Mouse (Mus musculus) midbrain, embryonic 12.5 days (tissue): Measurements from ENCODE around the gene Tbl3. TPM values are rescaled to one million over a fixed set of nuclear protein-coding genes. Genes with fewer than 3 reads are reported as not detected.
"Not testable (repeated sequence)": the region's sequence is repeated elsewhere in the genome, so short reads cannot be mapped to it uniquely, and the experiment has no call there.

ENCODE experiments used
- ATAC-seq: fragments of 200-750 bp; cut with Nextera tagmentation; 2 replicates; pipeline ENCODE4 v1.8.0; 2017; ENCODE audit warnings: low read depth, moderate TSS enrichment, moderate library complexity; ENCODE audit not compliant: low FRiP score
- H3K27ac ChIP-seq: fragments of 300-500 bp; sonication (generic); replicated peaks from 2 replicates; pipeline ENCODE4 v1.5.1; 2016; ENCODE audit warnings: mild to moderate bottlenecking
- H3K27me3 ChIP-seq: fragments of 300-500 bp; sonication (generic); 2 replicates; pipeline ENCODE4 v1.6.1; 2016; ENCODE audit warnings: mild to moderate bottlenecking
- H3K36me3 ChIP-seq: fragments of 300-500 bp; sonication (generic); 2 replicates; pipeline ENCODE4 v1.6.1; 2016
- H3K4me1 ChIP-seq: fragments of 300-500 bp; sonication (generic); 2 replicates; pipeline ENCODE4 v1.6.1; 2016
- H3K4me2 ChIP-seq: fragments of 300-500 bp; sonication (generic); replicated peaks from 2 replicates; pipeline ENCODE4 v1.6.1; 2016; ENCODE audit warnings: mild to moderate bottlenecking, moderate library complexity
- H3K4me3 ChIP-seq: fragments of 300-500 bp; sonication (generic); 2 replicates; pipeline ENCODE4 v1.5.1; 2016; ENCODE audit warnings: mild to moderate bottlenecking
- H3K9ac ChIP-seq: fragments of 300-500 bp; sonication (generic); replicated peaks from 2 replicates; pipeline ENCODE4 v1.6.1; 2016; ENCODE audit warnings: mild to moderate bottlenecking, moderate library complexity
- H3K9me3 ChIP-seq: fragments of 300-500 bp; sonication (generic); 2 replicates; pipeline ENCODE4 v1.6.1; 2016; ENCODE audit warnings: mild to moderate bottlenecking
- WGBS: fragments of 180-500 bp; shearing (Covaris S2); methylation state at CpG from one replicate; pipeline ENCODE4 v1.1.7; 2016; 5-methylcytosine and 5-hydroxymethylcytosine counted together
- polyA plus RNA-seq: library from polyadenylated mRNA; unstranded; fragments of >200 nt; fragmentation: Nextera tagmentation; extraction: Ambion mirVana; gene quantifications from 2 replicates; pipeline ENCODE4 v1.2.1, GENCODE M21; 2016

Tbl3 gene
- polyA plus RNA-seq, 1 experiment from 2014 or later, result 97.6 TPM

GRCm38 (mm10) chr17:24724184-24724583 is 16.7 kb upstream of the Tbl3 start, which contains the start of gene Ndufb10:
Gene Ndufb10 (minus strand): TSS chr17:24724478.
- H3K27ac ChIP-seq, result peak within 1 kb of the TSS; percentile 82
- H3K9ac ChIP-seq, result peak within 1 kb of the TSS; percentile 89
- peaks cover 28% of the 10 kb centered on the region for H3K4me1 ChIP-seq
- peak within 1 kb of the TSS; percentile 89 for H3K4me2 ChIP-seq
- WGBS, result 0% methylated on average over 30 of the region's 30 CpGs
- peak; percentile 71 for ATAC-seq
- peaks cover 13% of the 10 kb centered on the region for H3K27me3 ChIP-seq
- no peaks in the 10 kb centered on the region for H3K9me3 ChIP-seq
- H3K4me3 ChIP-seq, result peak within 1 kb of the TSS; percentile 73
- H3K36me3 ChIP-seq, result peaks cover 16% of the 10 kb centered on the region

- peak overlapping the region; percentile 82 for H3K27ac ChIP-seq
- H3K4me2 ChIP-seq, result peak overlapping the region; percentile 89
- peaks cover 16% of the 10 kb centered on the region for H3K36me3 ChIP-seq
- WGBS, result under 1% methylated on average over 15 of the region's 15 CpGs
- H3K4me3 ChIP-seq, result peak overlapping the region; percentile 73
- ATAC-seq, result no peak; the same call in 1 of the 2 replicates
- H3K9ac ChIP-seq, result peak overlapping the region; percentile 89
- H3K27me3 ChIP-seq, result peaks cover 13% of the 10 kb centered on the region
- H3K9me3 ChIP-seq, result no peaks in the 10 kb centered on the region
- H3K4me1 ChIP-seq, result peaks cover 31% of the 10 kb centered on the region
These were observed 16.4 kb upstream of the Tbl3 start for GRCm38 (mm10) chr17:24723881-24724180.

- WGBS, result 3% methylated on average over 12 of the region's 12 CpGs
- H3K27ac ChIP-seq, result peak overlapping the region; percentile 82
- H3K27me3 ChIP-seq, result peaks cover 9% of the 10 kb centered on the region
- peaks cover 33% of the 10 kb centered on the region for H3K4me1 ChIP-seq
- peak overlapping the region; percentile 89 for H3K9ac ChIP-seq
- H3K36me3 ChIP-seq, result peaks cover 16% of the 10 kb centered on the region
- ATAC-seq, result no peak
- H3K9me3 ChIP-seq, result no peaks in the 10 kb centered on the region
- H3K4me3 ChIP-seq, result peak overlapping the region; percentile 73
- peak overlapping the region; percentile 89 for H3K4me2 ChIP-seq
These were observed 15.8 kb upstream of the Tbl3 start for GRCm38 (mm10) chr17:24723122-24723880.

- H3K27ac ChIP-seq, result no peak overlapping the region
- no peak for ATAC-seq
- peaks cover 33% of the 10 kb centered on the region for H3K4me1 ChIP-seq
- no peaks in the 10 kb centered on the region for H3K9me3 ChIP-seq
- 0 out of 2 replicates have a peak overlapping the region, but pooled peaks have one; percentile 34 for H3K9ac ChIP-seq
- H3K27me3 ChIP-seq, result peaks cover 2% of the 10 kb centered on the region
- peak overlapping the region; percentile 8; the same call in 1 of the 2 replicates for H3K4me3 ChIP-seq
- H3K4me2 ChIP-seq, result peak overlapping the region; percentile 89
- 36% methylated on average over 13 of the region's 13 CpGs for WGBS
- H3K36me3 ChIP-seq, result peaks cover 16% of the 10 kb centered on the region
These were observed 14.9 kb upstream of the Tbl3 start for GRCm38 (mm10) chr17:24722220-24722924.

GRCm38 (mm10) chr17:24721383-24721955 is 14.0 kb upstream of the Tbl3 start:
- H3K27me3 ChIP-seq, H3K9me3 ChIP-seq, H3K27ac ChIP-seq, ATAC-seq: not testable (repeated sequence)
- H3K36me3 ChIP-seq, result peaks cover 24% of the 10 kb centered on the region
- H3K9ac ChIP-seq, result peak overlapping the region; percentile 32; the same call in 1 of the 2 replicates
- H3K4me3 ChIP-seq, result peak overlapping the region; percentile 36
- WGBS, result 71% methylated on average over 7 of the region's 7 CpGs
- peak overlapping the region; percentile 81 for H3K4me2 ChIP-seq
- H3K4me1 ChIP-seq, result peaks cover 33% of the 10 kb centered on the region

- not testable (repeated sequence) for ATAC-seq, H3K27me3 ChIP-seq, H3K27ac ChIP-seq, H3K9me3 ChIP-seq
- H3K4me3 ChIP-seq, result peak overlapping the region; percentile 67
- peaks cover 33% of the 10 kb centered on the region for H3K4me1 ChIP-seq
- H3K36me3 ChIP-seq, result peaks cover 27% of the 10 kb centered on the region
- H3K4me2 ChIP-seq, result peak overlapping the region; percentile 81
- under 1% methylated on average over 11 of the region's 11 CpGs for WGBS
- peak overlapping the region; percentile 85 for H3K9ac ChIP-seq
These were observed 13.2 kb upstream of the Tbl3 start for GRCm38 (mm10) chr17:24720616-24721015.

GRCm38 (mm10) chr17:24719494-24720222 is 12.2 kb upstream of the Tbl3 start:
- under 1% methylated on average over 61 of the region's 61 CpGs for WGBS
- no peaks in the 10 kb centered on the region for H3K9me3 ChIP-seq
- H3K27ac ChIP-seq, result peak overlapping the region; percentile 87
- ATAC-seq, result peak; percentile 98
- H3K4me2 ChIP-seq, result peak overlapping the region; percentile 81
- H3K36me3 ChIP-seq, result peaks cover 27% of the 10 kb centered on the region
- H3K4me1 ChIP-seq, result peaks cover 33% of the 10 kb centered on the region
- H3K27me3 ChIP-seq, result no peaks in the 10 kb centered on the region
- H3K4me3 ChIP-seq, result peak overlapping the region; percentile 67
- peak overlapping the region; percentile 85 for H3K9ac ChIP-seq

- H3K27ac ChIP-seq, H3K27me3 ChIP-seq, ATAC-seq, H3K9me3 ChIP-seq: not testable (repeated sequence)
- Histone ChIP-seq H3K4me1 (peaks cover 33% of the 10 kb centered on the region), H3K36me3 (peaks cover 27% of the 10 kb centered on the region), H3K9ac (peak overlapping the region; percentile 81), H3K4me2 (peak overlapping the region; percentile 81), H3K4me3 (peak overlapping the region; percentile 67)
- WGBS, result 68% methylated on average over 5 of the region's 5 CpGs
These were observed 11.5 kb upstream of the Tbl3 start for GRCm38 (mm10) chr17:24718938-24719337.

GRCm38 (mm10) chr17:24717943-24718342 is 10.5 kb upstream of the Tbl3 start, which contains the start of the genes Rnf151 and Rps2:
Gene Rnf151 (minus strand): TSS chr17:24718063.
Gene Rps2 (plus strand): TSS chr17:24718116.
- H3K4me1 ChIP-seq, result peaks cover 26% of the 10 kb centered on the region
- peak within 1 kb of the TSS; percentile 81 for H3K4me2 ChIP-seq
- peaks cover 27% of the 10 kb centered on the region for H3K36me3 ChIP-seq
- no peak for ATAC-seq
- H3K27ac ChIP-seq, result no peak within 1 kb of the TSS
- H3K9me3 ChIP-seq, result no peaks in the 10 kb centered on the region
- no peaks in the 10 kb centered on the region for H3K27me3 ChIP-seq
- H3K4me3 ChIP-seq, result peak within 1 kb of the TSS; percentile 67
- 0 out of 2 replicates have a peak within 1 kb of the TSS, but pooled peaks have one; percentile 81 for H3K9ac ChIP-seq
- 80% methylated on average over 4 of the region's 4 CpGs for WGBS

GRCm38 (mm10) chr17:24716166-24716682 is 8.8 kb upstream of the Tbl3 start:
- peaks cover 9% of the 10 kb centered on the region for H3K4me1 ChIP-seq
- H3K9me3 ChIP-seq, result no peaks in the 10 kb centered on the region
- H3K4me3 ChIP-seq, result no peak overlapping the region
- H3K4me2 ChIP-seq, result no peak overlapping the region
- no peaks in the 10 kb centered on the region for H3K27me3 ChIP-seq
- WGBS, result 94% methylated on average over 15 of the region's 15 CpGs
- H3K9ac ChIP-seq, result no peak overlapping the region
- peaks cover 13% of the 10 kb centered on the region; the same call in 1 of the 2 replicates for H3K36me3 ChIP-seq
- ATAC-seq, result no peak
- H3K27ac ChIP-seq, result no peak overlapping the region

- Histone ChIP-seq H3K36me3 (peaks cover 11% of the 10 kb centered on the region; the same call in 1 of the 2 replicates), H3K27ac (no peak overlapping the region), H3K4me3 (no peak overlapping the region), H3K4me2 (no peak overlapping the region), H3K4me1 (peaks cover 5% of the 10 kb centered on the region; the same call in 1 of the 2 replicates), H3K9me3 (no peaks in the 10 kb centered on the region), H3K9ac (no peak overlapping the region), H3K27me3 (no peaks in the 10 kb centered on the region)
- WGBS, result 18% methylated on average over 6 of the region's 6 CpGs
- ATAC-seq, result no peak
These were observed 8.1 kb upstream of the Tbl3 start for GRCm38 (mm10) chr17:24715556-24715955.
